Mouse (Mus musculus): ENCODE measurements around the gene Adgrl3. TPM values are rescaled to one million over a fixed set of nuclear protein-coding genes. Genes with fewer than 3 reads are reported as not detected.

The Adgrl3 gene
- polyA plus RNA-seq, 1 experiment, result 9.8 TPM

GRCm38 (mm10) chr5:81686206-81686605, 666.3 kb downstream of the Adgrl3 start:
- H3K79me3 ChIP-seq (ENCODE audit: low read depth), result no peaks in the 10 kb centered on the region
- no peak overlapping the region for H3K4me3 ChIP-seq (ENCODE audit: insufficient read depth, poor library complexity, severe bottlenecking)
- no peak overlapping the region for H3ac ChIP-seq (ENCODE audit: control insufficient read depth, insufficient read length, low read depth)
- no peaks in the 10 kb centered on the region for H3K36me3 ChIP-seq (ENCODE audit: control insufficient read depth, insufficient read depth)
- TF ChIP-seq USF1 (IDR thresholded peaks at IDR 0.05; ENCODE audit: low read depth) (no peak), MYOG (IDR thresholded peaks at IDR 0.05; ENCODE audit: control insufficient read depth, extremely low read depth, insufficient read length) (no peak), MAX (IDR thresholded peaks at IDR 0.05) (no peak), FOSL1 (IDR thresholded peaks at IDR 0.05; ENCODE audit: insufficient read depth, low read length, poor library complexity, severe bottlenecking) (no peak), CEBPB (IDR thresholded peaks at IDR 0.05; ENCODE audit: low read depth) (no peak), CTCF (IDR thresholded peaks at IDR 0.05; ENCODE audit: control insufficient read depth, insufficient read depth, insufficient read length) (no peak), MYOD1 (IDR thresholded peaks at IDR 0.05; ENCODE audit: control insufficient read depth, insufficient read length, low read depth) (no peak)
- H3K27me3 ChIP-seq (ENCODE audit: control insufficient read depth, insufficient read depth, insufficient read length), result no peaks in the 10 kb centered on the region
- no peaks in the 10 kb centered on the region for H3K79me2 ChIP-seq (ENCODE audit: control insufficient read depth, insufficient read depth)

GRCm38 (mm10) chr5:81686845-81687244, 666.9 kb downstream of the Adgrl3 start:
- no peak overlapping the region for H3ac ChIP-seq (ENCODE audit: control insufficient read depth, insufficient read length, low read depth)
- no peaks in the 10 kb centered on the region for H3K79me2 ChIP-seq (ENCODE audit: control insufficient read depth, insufficient read depth)
- no peak overlapping the region for H3K4me3 ChIP-seq (ENCODE audit: insufficient read depth, poor library complexity, severe bottlenecking)
- H3K27me3 ChIP-seq (ENCODE audit: control insufficient read depth, insufficient read depth, insufficient read length), result no peaks in the 10 kb centered on the region
- H3K79me3 ChIP-seq (ENCODE audit: low read depth), result no peaks in the 10 kb centered on the region
- no peaks in the 10 kb centered on the region for H3K36me3 ChIP-seq (ENCODE audit: control insufficient read depth, insufficient read depth)
- TF ChIP-seq USF1 (IDR thresholded peaks at IDR 0.05; ENCODE audit: low read depth), result no peak
- TF ChIP-seq CTCF (IDR thresholded peaks at IDR 0.05; ENCODE audit: control insufficient read depth, insufficient read depth, insufficient read length), result no peak
- no peak for TF ChIP-seq MYOG (IDR thresholded peaks at IDR 0.05; ENCODE audit: control insufficient read depth, extremely low read depth, insufficient read length)
- no peak for TF ChIP-seq FOSL1 (IDR thresholded peaks at IDR 0.05; ENCODE audit: insufficient read depth, low read length, poor library complexity, severe bottlenecking)
- TF ChIP-seq MAX (IDR thresholded peaks at IDR 0.05), result no peak
- no peak for TF ChIP-seq CEBPB (IDR thresholded peaks at IDR 0.05; ENCODE audit: low read depth)

- H3K4me3 ChIP-seq (ENCODE audit: insufficient read depth, poor library complexity, severe bottlenecking), result no peak overlapping the region
- no peaks in the 10 kb centered on the region for H3K36me3 ChIP-seq (ENCODE audit: control insufficient read depth, insufficient read depth)
- H3K79me3 ChIP-seq (ENCODE audit: low read depth), result no peaks in the 10 kb centered on the region
- H3K79me2 ChIP-seq (ENCODE audit: control insufficient read depth, insufficient read depth), result no peaks in the 10 kb centered on the region
- no peak overlapping the region for H3ac ChIP-seq (ENCODE audit: control insufficient read depth, insufficient read length, low read depth)
- TF ChIP-seq CEBPB (IDR thresholded peaks at IDR 0.05; ENCODE audit: low read depth) (no peak), MYOG (IDR thresholded peaks at IDR 0.05; ENCODE audit: control insufficient read depth, extremely low read depth, insufficient read length) (no peak), USF1 (IDR thresholded peaks at IDR 0.05; ENCODE audit: low read depth) (no peak), MAX (IDR thresholded peaks at IDR 0.05) (no peak), MYOD1 (IDR thresholded peaks at IDR 0.05; ENCODE audit: control insufficient read depth, insufficient read length, low read depth) (no peak), CTCF (IDR thresholded peaks at IDR 0.05; ENCODE audit: control insufficient read depth, insufficient read depth, insufficient read length) (no peak), FOSL1 (IDR thresholded peaks at IDR 0.05; ENCODE audit: insufficient read depth, low read length, poor library complexity, severe bottlenecking) (no peak)
- H3K27me3 ChIP-seq (ENCODE audit: control insufficient read depth, insufficient read depth, insufficient read length), result no peaks in the 10 kb centered on the region
Measured at GRCm38 (mm10) chr5:81729620-81730019, 709.7 kb downstream of the Adgrl3 start.

GRCm38 (mm10) chr5:81736008-81736407, 716.1 kb downstream of the Adgrl3 start:
- Histone ChIP-seq H3ac (ENCODE audit: control insufficient read depth, insufficient read length, low read depth) (no peak overlapping the region), H3K79me2 (ENCODE audit: control insufficient read depth, insufficient read depth) (no peaks in the 10 kb centered on the region), H3K36me3 (ENCODE audit: control insufficient read depth, insufficient read depth) (no peaks in the 10 kb centered on the region), H3K4me3 (ENCODE audit: insufficient read depth, poor library complexity, severe bottlenecking) (no peak overlapping the region), H3K27me3 (ENCODE audit: control insufficient read depth, insufficient read depth, insufficient read length) (no peaks in the 10 kb centered on the region), H3K79me3 (ENCODE audit: low read depth) (no peaks in the 10 kb centered on the region)
- no peak for TF ChIP-seq MAX (IDR thresholded peaks at IDR 0.05)
- no peak for TF ChIP-seq FOSL1 (IDR thresholded peaks at IDR 0.05; ENCODE audit: insufficient read depth, low read length, poor library complexity, severe bottlenecking)
- TF ChIP-seq CTCF (IDR thresholded peaks at IDR 0.05; ENCODE audit: control insufficient read depth, insufficient read depth, insufficient read length), result no peak
- TF ChIP-seq MYOG (IDR thresholded peaks at IDR 0.05; ENCODE audit: control insufficient read depth, extremely low read depth, insufficient read length), result no peak
- no peak for TF ChIP-seq MYOD1 (IDR thresholded peaks at IDR 0.05; ENCODE audit: control insufficient read depth, insufficient read length, low read depth)
- no peak for TF ChIP-seq CEBPB (IDR thresholded peaks at IDR 0.05; ENCODE audit: low read depth)
- TF ChIP-seq USF1 (IDR thresholded peaks at IDR 0.05; ENCODE audit: low read depth), result no peak

- TF ChIP-seq MAX (IDR thresholded peaks at IDR 0.05), result no peak
- no peak for TF ChIP-seq MYOD1 (IDR thresholded peaks at IDR 0.05; ENCODE audit: control insufficient read depth, insufficient read length, low read depth)
- no peak for TF ChIP-seq MYOG (IDR thresholded peaks at IDR 0.05; ENCODE audit: control insufficient read depth, extremely low read depth, insufficient read length)
- no peak for TF ChIP-seq FOSL1 (IDR thresholded peaks at IDR 0.05; ENCODE audit: insufficient read depth, low read length, poor library complexity, severe bottlenecking)
- no peak for TF ChIP-seq USF1 (IDR thresholded peaks at IDR 0.05; ENCODE audit: low read depth)
- no peak for TF ChIP-seq CEBPB (IDR thresholded peaks at IDR 0.05; ENCODE audit: low read depth)
- TF ChIP-seq CTCF (IDR thresholded peaks at IDR 0.05; ENCODE audit: control insufficient read depth, insufficient read depth, insufficient read length), result no peak
- H3K79me3 ChIP-seq (ENCODE audit: low read depth), result no peaks in the 10 kb centered on the region
- no peaks in the 10 kb centered on the region for H3K36me3 ChIP-seq (ENCODE audit: control insufficient read depth, insufficient read depth)
- H3ac ChIP-seq (ENCODE audit: control insufficient read depth, insufficient read length, low read depth), result no peak overlapping the region
- H3K4me3 ChIP-seq (ENCODE audit: insufficient read depth, poor library complexity, severe bottlenecking), result no peak overlapping the region
- H3K27me3 ChIP-seq (ENCODE audit: control insufficient read depth, insufficient read depth, insufficient read length), result no peaks in the 10 kb centered on the region
- no peaks in the 10 kb centered on the region for H3K79me2 ChIP-seq (ENCODE audit: control insufficient read depth, insufficient read depth)
Measured at GRCm38 (mm10) chr5:81738286-81739032, 718.5 kb downstream of the Adgrl3 start.
